Mouse (Mus musculus) heart, embryonic 16.5 days (tissue): ENCODE results near the gene Chrm3. TPM values are rescaled to one million over a fixed set of nuclear protein-coding genes. Genes with fewer than 3 reads are reported as not detected.

Experiments used
- ATAC-seq: fragments of 200-750 bp; cut with Nextera tagmentation; replicated peaks from 2 replicates; pipeline ENCODE4 v1.8.0; 2017; ENCODE audit warnings: moderate number of reproducible peaks; ENCODE audit not compliant: insufficient read depth, low FRiP score; ENCODE audit errors: extremely low read depth
- H3K27ac ChIP-seq: fragments of 300-500 bp; sonication (generic); 2 replicates; pipeline ENCODE4 v1.5.1; 2014; ENCODE audit warnings: mild to moderate bottlenecking, low read length, control low read depth, moderate library complexity
- H3K27me3 ChIP-seq: fragments of 300-500 bp; sonication (generic); 2 replicates; pipeline ENCODE4 v1.6.1; 2014; ENCODE audit warnings: low read length, mixed read lengths; ENCODE audit not compliant: control insufficient read depth, insufficient read depth
- H3K36me3 ChIP-seq: fragments of 300-500 bp; sonication (generic); 2 replicates; pipeline ENCODE4 v1.6.1; 2014; ENCODE audit not compliant: control insufficient read depth, insufficient read depth
- H3K4me1 ChIP-seq: fragments of 300-500 bp; sonication (generic); 2 replicates; pipeline ENCODE4 v1.6.1; 2014; ENCODE audit warnings: low read length, mixed read lengths; ENCODE audit not compliant: control insufficient read depth, insufficient read depth
- H3K4me2 ChIP-seq: fragments of 300-500 bp; sonication (generic); 2 replicates; pipeline ENCODE4 v1.6.1; 2014; ENCODE audit warnings: low read depth, mild to moderate bottlenecking, control low read depth, low read length
- H3K4me3 ChIP-seq: fragments of 300-500 bp; sonication (generic); 2 replicates; pipeline ENCODE4 v1.5.1; 2014; ENCODE audit warnings: mild to moderate bottlenecking, control low read depth, low read length
- H3K9ac ChIP-seq: fragments of 300-500 bp; sonication (generic); 2 replicates; pipeline ENCODE4 v1.6.1; 2014; ENCODE audit warnings: low read length, control low read depth
- H3K9me3 ChIP-seq: fragments of 300-500 bp; sonication (generic); replicated peaks from 2 replicates; pipeline ENCODE4 v1.6.1; 2016; ENCODE audit warnings: low read length; ENCODE audit not compliant: control insufficient read depth
- WGBS: fragments of 180-500 bp; shearing (Covaris S2); extraction: QIAGEN DNeasy Blood & Tissue Kit; methylation state at CpG from one replicate; pipeline ENCODE4 v1.1.7; 2014; 5-methylcytosine and 5-hydroxymethylcytosine counted together
- polyA plus RNA-seq: library from polyadenylated mRNA; unstranded; fragments of >200 nt; fragmentation: Nextera tagmentation; extraction: Ambion mirVana; gene quantifications from 2 replicates; pipeline ENCODE4 v1.2.1, GENCODE M21; 2015

Chrm3 gene
- polyA plus RNA-seq, 1 experiment from 2014 or later: 0.42 TPM

DNA sequence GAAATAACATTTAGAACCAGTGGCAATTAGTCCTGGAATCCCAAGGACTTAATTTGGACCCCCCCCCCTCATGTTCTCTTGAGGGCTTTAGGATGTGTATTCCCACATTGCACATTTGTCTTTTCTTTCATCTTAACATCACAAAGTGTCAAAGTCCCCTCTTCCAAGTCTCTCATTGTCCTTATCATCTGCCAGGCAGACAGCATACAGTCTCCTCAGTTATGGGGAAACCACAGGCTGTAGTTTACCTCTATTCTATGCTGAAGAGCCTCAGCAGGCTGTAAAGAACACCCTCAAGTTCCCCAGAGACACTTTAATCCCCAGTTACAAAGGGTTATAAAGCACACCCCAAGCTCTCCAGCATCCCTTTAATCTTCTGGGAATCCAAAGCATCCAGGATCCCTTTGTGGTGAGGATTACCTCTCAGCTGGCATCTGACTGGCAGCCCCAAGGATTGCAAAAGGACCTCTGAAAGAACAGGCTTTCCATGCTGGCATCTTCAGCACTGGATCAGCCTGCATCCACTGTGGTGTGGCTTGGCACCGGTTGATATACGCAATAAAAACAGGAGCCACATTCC, 386.8 kb downstream of the Chrm3 start:
- Histone ChIP-seq H3K27ac (no peak overlapping the region), H3K9ac (no peak overlapping the region), H3K4me1 (no peaks in the 10 kb centered on the region), H3K27me3 (no peaks in the 10 kb centered on the region), H3K9me3 (no peaks in the 10 kb centered on the region), H3K4me3 (no peak overlapping the region), H3K36me3 (no peaks in the 10 kb centered on the region), H3K4me2 (no peak overlapping the region)
- 72% methylated on average over 2 of the region's 2 CpGs for WGBS
- no peak for ATAC-seq

DNA sequence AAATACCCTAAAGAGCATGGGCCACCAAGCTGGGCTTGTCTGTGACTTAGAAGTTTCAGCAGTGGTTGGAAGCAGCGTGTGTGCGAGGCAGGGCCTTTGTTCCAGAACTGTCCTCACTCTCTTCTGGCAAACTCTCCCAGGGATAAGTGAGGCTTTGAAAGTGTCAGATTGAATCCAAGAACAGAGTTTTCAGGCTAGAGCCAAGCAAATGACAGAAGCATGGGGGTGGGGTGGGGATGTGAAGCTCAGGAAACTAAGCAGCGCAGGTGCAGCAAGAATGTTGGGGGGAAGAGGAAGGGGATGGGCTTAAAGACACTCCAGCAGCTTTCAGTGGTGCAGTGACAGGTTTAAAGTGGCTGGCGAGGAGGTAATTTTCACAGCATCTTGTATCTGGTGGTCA, 388.8 kb downstream of the Chrm3 start:
- WGBS: 56% methylated on average over 4 of the region's 4 CpGs
- H3K27me3 ChIP-seq: no peaks in the 10 kb centered on the region
- H3K9me3 ChIP-seq: no peaks in the 10 kb centered on the region
- no peaks in the 10 kb centered on the region for H3K4me1 ChIP-seq
- H3K4me3 ChIP-seq: no peak overlapping the region
- no peaks in the 10 kb centered on the region for H3K36me3 ChIP-seq
- H3K4me2 ChIP-seq: no peak overlapping the region
- no peak overlapping the region for H3K9ac ChIP-seq
- H3K27ac ChIP-seq: no peak overlapping the region
- ATAC-seq: no peak

DNA sequence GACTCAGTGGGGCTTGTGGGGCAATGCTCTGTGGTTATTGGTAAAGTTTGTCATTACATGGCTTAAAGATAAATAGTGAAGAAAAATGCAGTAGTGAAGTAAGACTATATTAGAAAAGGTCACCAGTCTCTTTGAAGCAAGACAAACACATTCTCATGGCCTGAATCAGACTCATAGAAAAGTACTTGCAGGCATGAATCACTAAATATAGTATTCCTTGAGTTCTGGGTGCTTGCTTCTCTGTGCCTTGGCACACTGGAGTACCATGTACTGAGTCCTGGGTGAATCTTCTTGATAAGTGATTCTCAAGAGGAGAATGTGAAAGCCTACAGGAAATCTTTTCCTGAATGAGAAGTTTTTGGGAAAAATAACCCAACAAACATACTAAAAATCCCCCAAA, 408.0 kb downstream of the Chrm3 start:
- Histone ChIP-seq H3K4me1 (no peaks in the 10 kb centered on the region), H3K36me3 (no peaks in the 10 kb centered on the region), H3K4me3 (no peak overlapping the region), H3K4me2 (no peak overlapping the region), H3K9me3 (no peaks in the 10 kb centered on the region), H3K27ac (no peak overlapping the region), H3K9ac (no peak overlapping the region), H3K27me3 (no peaks in the 10 kb centered on the region)
- ATAC-seq: no peak

DNA sequence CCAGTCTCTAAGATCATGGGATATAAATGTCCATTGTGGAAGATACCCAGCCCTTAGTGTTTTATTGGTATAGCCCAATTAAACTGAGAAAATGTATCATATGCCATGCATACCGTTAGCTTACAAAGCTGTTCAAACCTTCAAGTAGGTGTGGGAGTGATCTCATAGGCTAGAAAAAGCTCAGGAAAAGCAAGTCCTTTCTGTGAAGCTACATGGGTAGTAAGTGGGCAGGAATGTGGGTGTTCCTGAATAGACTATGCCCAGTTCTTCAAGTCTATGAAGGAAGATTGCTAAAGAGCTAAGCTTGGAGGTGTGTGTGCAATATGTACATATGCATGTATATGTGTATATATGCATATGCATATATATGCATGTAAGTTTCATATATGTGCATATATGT, 409.3 kb downstream of the Chrm3 start:
- no peak for ATAC-seq
- 70% methylated on average over 1 of the region's 1 CpGs for WGBS

DNA sequence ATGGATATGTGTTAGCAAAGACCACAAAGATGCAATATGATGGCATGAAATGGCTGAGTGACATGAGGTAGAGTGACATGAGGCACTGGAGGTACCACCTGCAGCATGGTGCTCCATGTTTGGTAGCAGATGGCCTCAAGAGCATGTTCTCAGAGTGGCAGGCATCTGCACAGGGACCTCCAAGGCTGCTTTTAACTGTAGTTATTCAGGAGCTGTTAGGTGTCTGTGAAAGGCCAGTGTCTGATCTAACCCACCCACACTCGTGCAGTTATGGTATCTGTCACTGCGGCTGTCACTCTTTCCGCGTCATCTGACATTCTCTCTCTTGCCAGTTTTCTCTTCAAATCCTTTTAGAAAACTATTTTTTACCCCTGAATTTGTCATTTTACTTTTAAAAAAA, 411.6 kb downstream of the Chrm3 start:
- H3K9ac ChIP-seq: no peak overlapping the region
- no peak overlapping the region for H3K4me2 ChIP-seq
- H3K4me3 ChIP-seq: no peak overlapping the region
- no peak overlapping the region for H3K27ac ChIP-seq
- H3K36me3 ChIP-seq: no peaks in the 10 kb centered on the region
- no peaks in the 10 kb centered on the region for H3K9me3 ChIP-seq
- WGBS: 81% methylated on average over 4 of the region's 4 CpGs
- H3K27me3 ChIP-seq: no peaks in the 10 kb centered on the region
- ATAC-seq: no peak
- no peaks in the 10 kb centered on the region for H3K4me1 ChIP-seq

More for the DNA sequence above, 409.3 kb downstream of the Chrm3 start:
- no peaks in the 10 kb centered on the region for H3K4me1 ChIP-seq
- H3K4me3 ChIP-seq: no peak overlapping the region
- H3K4me2 ChIP-seq: no peak overlapping the region
- no peaks in the 10 kb centered on the region for H3K36me3 ChIP-seq
- no peak overlapping the region for H3K9ac ChIP-seq
- H3K27me3 ChIP-seq: no peaks in the 10 kb centered on the region
- H3K9me3 ChIP-seq: no peaks in the 10 kb centered on the region
- H3K27ac ChIP-seq: no peak overlapping the region

DNA sequence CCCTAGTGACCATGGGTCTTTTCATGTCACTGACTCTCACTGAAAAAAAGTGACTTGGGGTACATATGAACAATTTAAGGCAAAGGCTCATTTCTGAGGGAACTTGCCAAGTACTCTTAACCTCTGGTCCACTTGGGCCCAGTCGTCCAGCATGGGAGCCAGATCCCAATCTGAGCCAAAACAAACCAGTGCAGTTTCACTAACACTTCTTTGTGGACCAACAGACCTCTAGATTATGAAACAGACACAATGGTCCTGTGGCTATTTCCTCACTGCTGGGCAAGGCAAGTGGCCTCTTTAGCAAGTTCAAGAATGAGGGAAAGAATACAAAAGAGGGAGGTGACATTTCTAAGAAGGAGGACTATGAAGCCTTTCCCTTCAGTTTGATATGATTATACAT, 420.5 kb downstream of the Chrm3 start:
- ATAC-seq: no peak
- Histone ChIP-seq H3K9me3 (no peaks in the 10 kb centered on the region), H3K4me2 (no peak overlapping the region), H3K4me3 (no peak overlapping the region), H3K27ac (no peak overlapping the region), H3K4me1 (no peaks in the 10 kb centered on the region), H3K36me3 (no peaks in the 10 kb centered on the region), H3K27me3 (no peaks in the 10 kb centered on the region), H3K9ac (no peak overlapping the region)
- WGBS: 55% methylated on average over 1 of the region's 1 CpGs

DNA sequence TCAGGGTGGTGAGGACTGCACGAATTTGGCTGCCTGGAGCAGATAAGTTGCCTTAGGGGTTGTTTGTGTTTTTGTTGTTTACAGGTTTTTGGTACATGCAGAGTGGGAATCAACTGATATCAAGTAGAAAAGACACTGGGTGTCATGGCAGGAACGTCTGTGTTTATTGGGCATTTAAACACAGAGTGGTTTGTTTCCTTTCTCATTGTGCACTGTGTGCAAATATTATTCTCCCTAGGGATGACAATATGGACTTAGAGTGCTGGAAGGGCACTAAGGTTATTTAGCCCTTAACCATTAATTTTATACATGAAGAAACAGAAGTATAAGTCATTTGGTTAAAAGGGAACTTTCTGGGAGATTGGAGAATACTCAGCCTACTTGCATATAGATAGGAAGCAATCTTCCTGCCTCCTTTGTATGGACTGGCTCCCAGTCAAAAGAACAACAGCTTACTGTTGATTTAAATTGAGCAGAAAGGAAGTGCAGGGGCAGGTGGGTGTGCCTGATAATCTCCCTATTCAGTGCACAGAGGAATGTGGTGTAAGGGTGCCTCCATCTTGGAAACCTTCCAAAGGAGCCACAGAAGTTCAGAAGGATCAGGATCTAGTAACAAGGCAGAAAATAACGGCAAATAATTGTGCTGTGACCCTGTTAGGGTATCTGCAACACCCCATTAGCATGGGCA, 421.7 kb downstream of the Chrm3 start:
- Histone ChIP-seq H3K27ac (no peak overlapping the region), H3K36me3 (no peaks in the 10 kb centered on the region), H3K27me3 (no peaks in the 10 kb centered on the region), H3K9ac (no peak overlapping the region), H3K4me3 (no peak overlapping the region), H3K4me1 (no peaks in the 10 kb centered on the region), H3K4me2 (no peak overlapping the region), H3K9me3 (0 out of 2 replicates have a peak, but pooled peaks cover 3% of the 10 kb centered on the region)
- 53% methylated on average over 3 of the region's 3 CpGs for whole genome bisulfite sequencing
- ATAC-seq: peak; percentile 75

DNA sequence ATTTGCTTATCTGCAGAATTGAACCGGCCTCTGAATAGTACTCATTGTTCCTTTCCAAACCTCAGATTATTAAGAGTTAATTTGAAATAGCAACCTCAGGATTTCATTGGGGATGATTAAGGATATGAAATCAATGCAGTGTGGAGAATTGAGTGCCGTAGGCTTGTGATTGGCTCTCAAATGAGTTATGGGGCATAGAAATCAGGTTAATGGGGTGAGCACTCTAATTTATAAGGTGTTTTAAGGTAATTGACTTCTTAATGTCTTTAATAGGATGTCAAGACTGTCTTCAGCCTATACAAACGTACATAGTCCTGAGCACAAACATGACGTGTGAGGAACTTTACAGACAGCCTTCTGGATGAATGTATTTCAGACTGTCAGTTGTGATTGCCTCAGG, 427.9 kb downstream of the Chrm3 start:
- no peak overlapping the region for H3K9ac ChIP-seq
- 70% methylated on average over 4 of the region's 4 CpGs for WGBS
- no peak overlapping the region for H3K4me2 ChIP-seq
- no peaks in the 10 kb centered on the region for H3K4me1 ChIP-seq
- ATAC-seq: no peak
- H3K27me3 ChIP-seq: no peaks in the 10 kb centered on the region
- H3K27ac ChIP-seq: no peak overlapping the region
- no peak overlapping the region for H3K4me3 ChIP-seq
- no peaks in the 10 kb centered on the region for H3K36me3 ChIP-seq
- 0 out of 2 replicates have a peak, but pooled peaks cover 3% of the 10 kb centered on the region for H3K9me3 ChIP-seq

DNA sequence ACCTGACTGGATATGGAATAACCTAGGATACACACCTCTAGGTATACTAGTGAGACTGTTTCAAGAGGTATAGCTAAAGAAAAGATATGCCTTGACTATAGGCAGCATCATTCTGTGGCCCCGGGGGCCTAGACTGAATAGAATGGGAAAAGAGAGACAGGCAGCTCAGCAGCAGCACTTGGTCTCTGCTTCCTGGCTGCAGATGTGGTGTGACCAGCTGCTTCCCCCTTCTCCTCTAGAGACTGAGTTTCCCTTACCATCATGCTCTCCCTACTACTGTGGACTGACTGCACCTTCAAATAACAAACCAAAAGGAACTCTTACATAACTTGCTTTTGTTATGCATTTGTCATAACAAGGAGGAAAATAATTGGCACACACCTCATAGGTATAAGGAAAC, 430.0 kb downstream of the Chrm3 start:
- 73% methylated on average over 1 of the region's 1 CpGs for WGBS
- H3K36me3 ChIP-seq: no peaks in the 10 kb centered on the region
- H3K4me2 ChIP-seq: no peak overlapping the region
- H3K4me1 ChIP-seq: no peaks in the 10 kb centered on the region
- ATAC-seq: no peak
- H3K27ac ChIP-seq: no peak overlapping the region
- H3K27me3 ChIP-seq: no peaks in the 10 kb centered on the region
- H3K9me3 ChIP-seq: 0 out of 2 replicates have a peak, but pooled peaks cover 3% of the 10 kb centered on the region
- H3K9ac ChIP-seq: no peak overlapping the region
- H3K4me3 ChIP-seq: no peak overlapping the region
